Mouse (Mus musculus) T-helper 17 cell (primary cell): Measurements from ENCODE around the gene Clec4e.
"Not testable (repeated sequence)": the region's sequence is repeated elsewhere in the genome, so short reads cannot be mapped to it uniquely, and the experiment has no call there.

Source experiments
- in situ Hi-C, 2 experiments: fragments of 300-600 bp; cut with MboI, MseI; formaldehyde crosslinking; loops; 1 replicate in 1 of 2; 2 replicates in 1 of 2; pipeline ENCODE4 v1.15.1; 2025; ENCODE audit warnings: high pct_unique_total_duplicates in 2 of 2

Gene Clec4e

DNA sequence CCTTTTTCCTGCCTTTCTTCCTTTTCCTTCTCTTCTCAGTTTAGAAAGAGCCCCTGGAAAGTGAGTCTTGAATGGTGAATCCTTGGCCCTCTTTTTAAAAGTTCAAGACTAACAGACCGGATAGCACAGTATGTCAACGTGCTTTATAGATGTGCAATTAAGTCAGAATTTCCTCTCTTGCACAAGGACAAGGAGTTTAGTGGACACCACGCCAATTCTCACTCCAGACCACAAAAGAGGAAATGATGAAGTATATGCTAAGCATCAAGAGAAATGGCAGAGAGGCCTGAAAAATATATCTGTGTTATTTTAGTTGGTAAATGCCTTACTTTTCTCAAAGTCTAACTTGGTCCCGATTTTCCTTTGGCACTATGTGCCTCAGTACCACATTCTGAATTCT lies at the start of gene Clec4e:
Gene Clec4e (minus strand): TSS at position 118 of the 400 bp plus-strand sequence.
- in situ Hi-C loops = no loop called here

DNA sequence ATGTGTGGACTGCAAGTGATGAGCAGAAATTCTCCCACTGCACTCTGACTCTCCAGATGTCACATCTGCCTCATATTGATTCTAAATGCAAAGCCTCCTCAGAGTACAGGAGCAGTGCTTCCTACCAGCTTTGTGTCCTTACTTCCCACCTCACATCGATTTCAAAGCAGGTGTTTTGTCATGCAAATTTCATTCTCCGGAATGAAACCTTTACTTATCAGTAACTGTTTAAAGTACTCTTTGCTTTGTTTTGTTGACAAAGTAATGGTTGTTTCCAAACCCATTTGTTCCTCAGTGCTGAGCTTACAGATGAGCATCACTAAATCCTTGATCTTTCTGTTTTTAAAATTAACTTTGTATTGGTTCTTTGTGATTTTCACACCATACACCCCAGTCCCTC lies 42.8 kb upstream of the Clec4e start:
- in situ Hi-C loops = no loop called here

DNA sequence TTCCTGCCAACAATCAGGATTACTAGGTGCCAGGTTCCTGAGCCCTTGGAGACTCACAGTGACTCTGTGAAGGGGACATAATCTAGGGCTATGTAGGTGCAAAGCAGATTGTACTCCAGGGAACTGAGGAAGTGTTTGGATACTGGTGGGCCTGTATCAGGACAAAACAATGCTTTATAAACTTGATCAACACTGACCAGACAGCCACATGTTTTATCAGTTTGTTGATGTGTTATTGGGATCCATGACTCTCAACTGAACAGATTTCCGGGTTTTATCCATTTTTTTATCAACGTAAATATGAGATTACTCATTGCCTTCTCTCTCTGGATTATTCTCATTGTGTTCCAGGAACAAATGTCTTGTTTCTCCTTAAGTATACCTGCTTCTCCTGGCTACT lies 18.4 kb upstream of the Clec4e start, which contains the start of gene Vmn2r19:
Gene Vmn2r19 (plus strand): TSS at position 301 of the 400 bp plus-strand sequence.
- in situ Hi-C loops = no loop called here

DNA sequence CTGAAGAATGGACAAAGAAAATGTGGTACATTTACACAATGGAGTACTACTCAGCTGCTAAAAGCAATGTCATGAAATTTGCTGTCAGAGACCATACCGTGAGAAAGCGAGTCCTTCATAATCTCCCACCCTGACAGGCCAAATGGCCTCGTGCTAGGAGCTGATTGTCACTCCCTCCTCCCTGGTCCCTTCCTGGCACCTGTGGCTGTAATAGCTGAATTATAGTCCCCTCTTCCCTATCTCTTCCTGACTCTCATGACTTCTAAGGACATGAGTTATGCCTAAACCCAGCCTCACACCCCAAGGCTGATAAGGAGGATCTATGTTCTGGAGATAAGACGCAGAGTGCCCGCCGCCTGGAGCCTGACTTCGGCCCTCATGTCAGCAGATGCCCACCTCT lies 16.6 kb upstream of the Clec4e start:
- in situ Hi-C loops = not testable (repeated sequence)

DNA sequence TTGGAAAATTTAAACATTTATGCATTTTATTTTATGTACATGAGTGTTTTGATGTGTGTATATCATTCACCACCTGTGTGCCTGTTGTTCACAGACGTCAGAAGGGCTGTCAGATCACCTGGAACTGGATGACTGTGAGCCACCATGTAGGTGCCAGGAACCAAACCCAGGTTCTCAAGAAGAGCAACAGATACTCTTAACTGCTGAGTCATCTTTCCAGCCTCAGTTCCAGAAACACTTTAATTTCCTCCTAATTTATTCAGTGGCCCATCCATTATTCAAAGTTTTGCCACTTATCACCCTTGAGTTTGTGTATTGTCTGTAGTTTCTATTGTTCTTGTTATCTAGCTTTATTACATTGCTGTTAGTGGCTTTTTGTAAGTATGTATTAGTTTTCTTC lies 7.0 kb upstream of the Clec4e start:
- in situ Hi-C loops = no loop called here

DNA sequence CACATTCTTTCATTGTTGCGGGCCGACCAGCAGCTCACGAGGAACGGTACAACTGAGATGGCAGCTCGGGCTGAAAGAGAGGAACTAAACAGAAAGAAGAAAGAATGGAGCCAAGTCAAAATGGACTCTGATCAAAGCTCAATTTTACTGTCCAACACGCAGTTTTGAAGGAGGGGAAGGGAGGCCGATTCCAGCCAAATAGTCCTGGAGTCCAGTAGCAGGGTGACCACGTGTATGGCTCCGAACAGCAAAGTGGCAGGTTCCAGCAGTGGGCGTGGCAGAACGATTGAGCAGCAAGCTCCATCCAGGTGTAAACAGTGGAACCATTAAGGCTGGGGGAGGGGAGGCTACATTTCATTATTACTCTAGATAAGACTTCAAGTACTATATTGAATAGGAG lies 3.8 kb upstream of the Clec4e start:
- in situ Hi-C loops = not testable (repeated sequence)

DNA sequence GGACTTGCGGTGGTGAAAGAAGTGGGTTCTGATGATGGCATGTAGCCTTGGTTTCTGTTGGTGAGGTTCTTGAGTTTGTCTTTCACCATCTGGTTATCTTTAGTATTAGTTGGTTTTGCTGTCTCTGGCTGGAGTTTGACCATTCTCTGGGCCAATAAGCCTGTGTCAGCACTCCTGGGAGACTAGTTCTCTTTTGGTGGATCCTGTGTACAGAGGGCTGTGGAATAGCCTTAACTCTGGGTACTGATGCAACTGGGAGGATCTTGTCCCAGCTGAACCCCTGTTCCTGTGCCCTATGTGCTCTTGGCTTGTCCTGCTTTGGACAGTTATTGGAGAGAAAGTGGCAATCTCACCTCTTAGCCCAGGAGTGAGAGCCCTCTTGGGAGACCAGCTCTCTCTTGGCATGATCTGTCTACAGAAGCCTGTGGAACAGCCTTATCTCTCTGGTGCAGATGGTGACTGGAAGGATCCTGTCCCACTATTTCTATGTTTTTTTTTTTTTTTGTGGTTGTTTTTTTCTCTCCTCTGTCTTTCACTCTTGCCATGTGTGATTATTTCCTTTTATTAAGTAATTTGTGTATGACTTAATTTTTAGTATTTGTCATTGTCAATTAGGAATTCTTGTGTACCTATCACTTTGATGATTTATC lies 3.2 kb upstream of the Clec4e start:
- in situ Hi-C loops = no loop called here

DNA sequence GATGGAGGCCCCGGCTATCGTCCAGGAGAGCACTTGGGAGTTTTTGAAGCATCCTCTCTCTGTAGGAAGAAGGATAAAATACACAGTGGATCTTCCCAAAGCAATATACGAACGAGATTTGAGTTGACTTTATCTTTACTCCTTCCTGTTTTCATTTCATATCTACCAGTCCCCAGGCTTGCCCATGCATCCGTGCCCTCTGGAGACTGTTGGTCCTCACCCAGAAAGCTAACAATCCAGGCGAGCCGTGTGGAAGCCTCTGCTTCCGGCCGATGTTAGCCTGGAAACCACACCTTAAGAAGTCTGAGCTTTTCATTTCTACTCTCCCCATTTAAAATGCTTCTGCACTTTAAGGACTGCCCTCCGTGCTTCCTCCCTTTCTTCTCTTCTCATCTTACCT lies 739 bp downstream of the Clec4e start:
- in situ Hi-C loops = no loop called here

DNA sequence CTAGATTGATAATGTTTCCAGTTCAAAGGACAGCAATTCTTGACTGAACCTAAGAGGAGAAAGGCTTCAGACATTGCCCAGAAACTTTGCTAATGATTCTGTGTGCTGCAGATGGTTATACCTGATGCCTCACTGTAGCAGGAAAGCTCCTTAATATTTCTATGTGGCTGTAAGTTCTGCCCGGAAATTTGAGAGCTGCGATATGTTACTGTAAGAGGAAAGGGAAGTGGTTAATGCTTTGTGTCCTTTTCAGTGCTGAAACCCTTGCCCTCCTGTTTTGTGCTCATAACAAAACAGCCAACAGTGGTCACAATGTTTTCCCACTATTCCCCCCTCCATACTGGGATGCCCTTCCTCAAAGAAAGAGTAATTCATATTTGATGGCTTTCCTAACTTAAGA lies 3.4 kb downstream of the Clec4e start:
- in situ Hi-C loops = no loop called here

DNA sequence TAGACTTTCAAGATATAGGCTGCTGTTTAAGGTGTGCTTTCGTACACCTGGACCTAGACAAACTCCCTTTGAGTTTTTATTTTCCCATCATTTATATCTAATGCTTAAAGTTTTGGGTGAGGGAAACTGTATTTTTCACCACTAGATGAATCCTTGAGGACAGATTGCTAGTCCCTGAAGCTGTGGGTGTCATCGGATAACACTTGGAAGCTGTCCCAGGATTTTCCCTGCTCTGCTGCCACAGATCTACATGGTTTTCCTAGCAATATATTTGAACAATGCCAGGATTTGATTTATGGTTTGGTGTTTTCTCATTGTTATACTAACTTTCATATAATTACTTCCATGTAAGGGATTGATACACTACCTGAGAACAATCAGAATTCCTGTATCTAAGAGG lies 10.2 kb downstream of the Clec4e start:
- in situ Hi-C loops = no loop called here

DNA sequence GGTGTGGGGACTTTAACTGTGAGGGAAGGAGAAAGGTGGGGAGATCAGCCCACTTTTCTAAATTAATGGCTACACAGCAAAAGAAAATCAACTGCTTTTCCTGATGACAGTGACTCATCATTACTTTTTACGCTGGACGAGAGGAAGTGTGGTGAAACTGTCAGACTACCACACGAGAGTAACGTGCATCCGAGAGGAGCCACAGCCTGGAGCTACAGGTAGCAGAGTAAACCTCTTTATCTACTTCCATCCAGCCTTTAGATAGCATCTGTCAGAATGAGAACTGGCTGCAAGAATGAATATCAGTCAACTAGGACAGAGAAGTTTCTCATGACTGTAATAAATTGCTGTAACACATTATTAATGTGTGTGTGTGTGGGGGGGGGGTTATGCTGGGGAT lies 22.7 kb downstream of the Clec4e start:
- in situ Hi-C loops = no loop called here

DNA sequence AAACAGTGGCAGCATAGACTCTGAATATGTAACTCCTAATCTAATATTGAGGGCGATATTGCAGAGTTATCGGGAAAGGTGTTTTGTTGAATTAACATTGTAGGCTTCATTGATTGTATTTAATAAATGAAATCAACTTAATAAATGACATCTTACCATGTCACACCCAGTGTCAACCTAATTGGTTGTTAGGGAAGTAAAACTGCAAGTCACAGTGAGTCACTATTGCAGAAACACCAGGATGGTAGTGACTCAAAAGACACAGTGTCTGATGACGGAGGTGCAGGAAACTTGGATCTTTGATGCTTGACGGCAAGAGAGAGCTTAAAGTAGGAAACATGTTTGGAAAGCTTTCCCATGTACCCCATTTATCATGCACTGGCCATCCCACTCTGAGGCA lies 23.9 kb downstream of the Clec4e start:
- in situ Hi-C loops = no loop called here

DNA sequence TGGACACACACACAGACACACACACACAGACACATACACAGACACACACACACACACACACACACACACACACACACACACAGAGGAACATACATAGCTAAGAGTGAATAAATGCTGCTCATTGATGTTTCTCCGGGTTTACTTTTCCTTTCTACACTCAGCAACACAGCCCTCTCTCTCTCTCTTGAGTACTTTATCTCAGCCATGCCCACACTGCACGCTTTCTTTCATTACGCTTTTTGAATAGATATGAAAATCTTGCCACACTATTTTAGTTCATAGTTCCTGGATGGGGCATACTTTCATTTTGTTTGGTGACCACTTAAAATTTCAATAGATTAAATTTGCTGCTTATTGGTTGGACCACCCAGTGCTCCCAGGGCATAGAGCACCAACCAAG lies 25.5 kb downstream of the Clec4e start:
- in situ Hi-C loops = no loop called here

DNA sequence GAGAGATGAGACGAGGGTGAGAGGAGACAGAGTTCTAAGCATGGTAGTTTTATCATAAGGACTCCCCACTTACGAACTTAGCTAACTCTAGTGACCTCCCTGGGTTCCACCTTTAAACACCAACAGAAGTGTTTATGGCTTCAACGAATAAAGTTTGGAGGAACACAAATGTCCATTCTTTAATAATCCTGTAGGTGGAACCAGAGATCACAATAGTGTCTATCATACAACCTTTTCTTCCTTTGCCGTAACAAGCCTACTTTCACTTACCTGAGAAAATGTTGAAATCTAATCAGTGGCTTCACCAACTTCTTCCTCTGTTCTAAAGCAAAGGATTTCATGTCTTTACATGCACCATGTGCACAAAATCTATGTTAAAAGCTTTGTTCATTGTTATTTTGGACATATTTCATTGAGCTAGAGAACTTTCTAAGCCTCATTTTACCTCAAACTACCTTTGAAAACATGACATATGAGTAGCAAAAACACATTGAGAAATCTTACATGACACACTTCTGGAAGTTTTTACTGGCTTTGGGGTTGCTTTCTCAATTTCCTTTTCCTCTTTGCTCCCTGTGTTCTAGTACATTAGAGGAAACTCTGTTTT lies 28.0 kb downstream of the Clec4e start, which contains the start of gene Clec4d:
Gene Clec4d (plus strand): TSS at position 557 of the 607 bp plus-strand sequence.
- in situ Hi-C loops = no loop called here

DNA sequence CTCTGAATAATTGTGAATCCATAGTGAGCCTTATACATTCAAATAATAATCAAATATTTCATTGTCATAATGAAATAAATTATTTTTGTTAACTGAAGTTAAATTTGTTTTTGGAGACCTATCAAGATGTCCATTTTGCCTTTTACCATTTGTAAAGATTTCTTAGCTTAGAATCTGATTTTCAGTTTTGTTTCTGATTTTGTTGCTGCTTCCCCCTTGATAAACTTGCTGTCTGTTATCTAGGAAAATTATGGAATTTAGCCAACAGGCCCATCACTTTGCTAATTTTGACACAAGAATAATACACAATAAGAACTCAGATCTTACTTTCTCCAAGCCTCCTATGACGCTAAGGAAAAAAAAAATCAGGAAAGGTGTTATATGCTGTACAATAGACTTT lies 28.8 kb downstream of the Clec4e start:
- in situ Hi-C loops = no loop called here

DNA sequence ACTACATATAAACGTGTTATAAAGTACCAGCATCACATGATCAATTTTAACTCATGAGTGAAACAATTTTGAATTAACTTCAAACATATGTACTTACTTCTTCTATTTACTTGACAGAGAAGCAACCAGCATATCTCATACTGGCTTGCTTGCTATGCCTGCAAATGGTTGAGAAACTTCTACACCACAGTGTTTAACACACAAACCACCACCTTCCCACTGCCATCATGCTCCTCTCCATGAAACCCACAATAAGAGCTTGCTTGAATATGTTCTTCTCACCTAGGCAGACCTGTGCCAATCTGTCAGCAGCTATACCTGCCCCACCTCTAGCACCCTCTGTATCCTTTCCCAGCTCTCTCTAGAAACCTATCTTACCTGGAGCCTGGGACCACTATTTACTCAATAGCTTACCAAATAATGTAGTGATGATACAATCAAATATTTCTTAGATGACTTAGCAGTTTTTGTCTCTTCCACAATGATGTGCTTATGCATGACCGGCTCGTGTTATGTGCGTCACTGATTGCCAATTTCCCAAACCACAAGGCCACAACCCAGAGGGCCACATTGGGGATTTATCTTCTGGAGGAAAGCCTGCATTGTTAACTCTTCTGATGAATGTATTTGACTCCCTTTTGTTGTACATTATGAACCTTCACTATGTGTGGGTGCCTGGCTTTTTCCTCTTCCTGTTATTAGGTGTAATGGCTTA lies 29.6 kb downstream of the Clec4e start:
- in situ Hi-C loops = no loop called here

DNA sequence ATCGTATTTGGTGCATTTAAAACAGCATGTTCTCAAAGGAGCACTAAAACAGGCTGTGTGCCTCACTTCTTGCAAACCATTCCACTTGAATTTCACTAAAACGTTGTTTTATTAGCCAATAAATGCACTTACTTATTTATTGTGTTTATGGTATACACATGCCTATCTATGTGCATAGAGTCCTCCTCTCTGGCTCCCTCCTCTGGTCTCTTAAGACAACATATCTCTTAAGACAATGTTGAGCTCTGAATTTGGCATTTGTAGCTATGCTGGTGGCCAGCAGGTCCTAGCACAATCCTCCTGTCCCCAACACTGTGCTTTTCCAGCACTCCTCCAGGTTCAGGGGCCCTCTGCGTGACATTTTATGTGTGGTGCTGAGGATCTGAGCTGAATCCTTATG lies 30.7 kb downstream of the Clec4e start:
- in situ Hi-C loops = no loop called here

DNA sequence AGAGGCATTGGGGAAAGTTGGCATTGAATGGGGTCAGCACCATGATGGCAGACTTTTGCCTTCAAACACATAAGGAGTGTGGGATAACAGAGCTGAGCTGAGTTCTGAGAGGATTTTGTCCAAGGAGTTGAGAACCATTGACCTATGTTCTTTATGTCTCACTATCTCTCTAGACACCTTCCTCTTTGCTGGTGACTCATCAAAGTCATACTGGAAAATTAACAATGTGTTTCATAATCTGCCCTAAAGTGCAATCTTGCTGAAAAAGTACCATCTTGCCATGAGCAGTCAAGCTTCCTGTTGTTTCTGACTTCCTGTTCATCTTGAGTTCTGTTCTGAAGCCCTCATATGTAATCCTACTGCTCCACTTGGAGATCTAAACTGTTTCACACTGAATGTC lies 36.9 kb downstream of the Clec4e start:
- in situ Hi-C loops = no loop called here

DNA sequence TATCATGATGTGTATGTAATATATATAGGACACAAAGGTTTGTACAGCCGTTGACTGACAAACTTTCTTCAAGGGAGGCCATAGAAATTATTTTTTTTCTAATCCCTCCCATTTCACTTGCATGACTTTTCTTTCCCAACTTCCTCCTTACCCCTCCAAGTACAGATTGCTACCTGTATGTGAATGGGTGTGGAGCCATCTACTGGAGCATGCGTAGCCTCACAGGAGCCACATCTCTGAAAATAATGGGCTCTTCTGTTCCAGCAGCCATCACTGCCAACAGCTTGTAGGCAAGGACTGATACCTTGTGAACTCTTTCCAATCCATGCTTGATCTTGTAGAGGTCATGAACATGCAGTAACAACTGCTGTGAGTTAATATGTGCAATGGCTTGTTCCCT lies 40.8 kb downstream of the Clec4e start:
- in situ Hi-C loops = not testable (repeated sequence)

DNA sequence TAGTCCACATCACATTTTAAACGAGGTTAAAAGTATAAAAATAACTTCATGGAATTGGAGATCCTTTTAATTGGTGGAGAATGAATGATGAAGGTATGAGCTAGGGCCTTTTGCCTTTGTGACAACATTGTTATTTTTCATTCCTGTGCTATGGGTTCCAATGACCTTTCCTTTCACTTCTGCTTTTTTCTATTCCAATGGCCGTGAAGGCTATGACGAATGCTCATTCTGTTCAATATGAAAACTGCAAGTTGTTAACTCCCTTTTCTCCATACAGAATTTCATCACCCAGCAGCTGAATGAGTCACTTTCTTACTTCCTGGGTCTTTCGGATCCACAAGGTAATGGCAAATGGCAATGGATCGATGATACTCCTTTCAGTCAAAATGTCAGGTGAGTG lies 45.5 kb downstream of the Clec4e start:
- in situ Hi-C loops = no loop called here

DNA sequence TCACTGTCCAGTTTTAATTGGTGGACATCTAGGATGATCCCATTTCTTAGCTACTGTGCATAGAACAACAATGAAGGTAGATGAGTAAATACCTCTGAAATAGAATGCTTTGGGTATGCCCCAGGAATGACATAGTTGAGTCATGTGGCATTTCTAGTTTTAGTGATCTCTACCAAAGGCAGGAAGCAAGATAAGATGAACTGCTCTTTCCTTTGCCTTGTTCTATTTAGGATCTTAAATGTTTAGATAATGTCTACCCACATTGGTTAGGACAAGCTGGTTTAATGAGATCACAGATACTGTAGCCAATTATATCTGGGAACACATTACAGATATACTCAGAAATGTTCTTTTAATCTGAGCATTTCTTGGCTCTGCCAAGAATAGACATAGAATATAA lies 52.1 kb downstream of the Clec4e start:
- in situ Hi-C loops = no loop called here
